Mouse (Mus musculus) megakaryocyte, embryonic 14.5 days (primary cell): ENCODE data around the gene Bfar. TPM values are rescaled to one million over a fixed set of nuclear protein-coding genes. Genes with fewer than 3 reads are reported as not detected.
"Not testable (repeated sequence)": the region's sequence is repeated elsewhere in the genome, so short reads cannot be mapped to it uniquely, and the experiment has no call there.

Experiments
- H3K27me3 ChIP-seq: replicated peaks from 2 replicates; pipeline ENCODE3; 2012; ENCODE audit warnings: inconsistent platforms
- H3K36me3 ChIP-seq: replicated peaks from 2 replicates; pipeline ENCODE3; 2012; ENCODE audit warnings: low read length, inconsistent platforms, mixed read lengths
- H3K4me1 ChIP-seq: 2 replicates; pipeline ENCODE4 v1.6.1; 2012; ENCODE audit warnings: inconsistent platforms
- H3K4me3 ChIP-seq: replicated peaks from 2 replicates; pipeline ENCODE3; 2012; ENCODE audit warnings: moderate library complexity, mild to moderate bottlenecking, inconsistent platforms
- H3K9me3 ChIP-seq: 2 replicates; pipeline ENCODE4 v1.6.1; 2012; ENCODE audit warnings: inconsistent platforms
- FLI1 ChIP-seq: IDR thresholded peaks from 2 replicates; pipeline ENCODE4 v1.6.1; 2012; ENCODE audit warnings: low read length, inconsistent platforms, mixed read lengths
- GATA1 ChIP-seq: IDR thresholded peaks from 3 replicates; pipeline ENCODE4 v1.6.1; 2012; ENCODE audit warnings: mixed read lengths, low read length, inconsistent platforms, borderline replicate concordance
- polyA plus RNA-seq: library from polyadenylated mRNA; stranded (reverse); fragments of >175 nt; gene quantifications from 2 replicates; pipeline ENCODE4 v1.2.3, GENCODE M21; 2012; ENCODE audit warnings: low replicate concordance; ENCODE audit not compliant: insufficient read depth

The Bfar gene
- polyA plus RNA-seq, 1 experiment, result 2.6 TPM

- H3K4me3 ChIP-seq, result peak overlapping the region; percentile 96
- H3K27me3 ChIP-seq, result no peaks in the 10 kb centered on the region
- peaks cover 47% of the 10 kb centered on the region for H3K4me1 ChIP-seq
- H3K36me3 ChIP-seq, result peaks cover 35% of the 10 kb centered on the region
- no peak for TF ChIP-seq GATA1
- no peak for TF ChIP-seq FLI1
- no peaks in the 10 kb centered on the region for H3K9me3 ChIP-seq
These were observed 3.1 kb upstream of the Bfar start for GRCm38 (mm10) chr16:13668402-13669108.

DNA sequence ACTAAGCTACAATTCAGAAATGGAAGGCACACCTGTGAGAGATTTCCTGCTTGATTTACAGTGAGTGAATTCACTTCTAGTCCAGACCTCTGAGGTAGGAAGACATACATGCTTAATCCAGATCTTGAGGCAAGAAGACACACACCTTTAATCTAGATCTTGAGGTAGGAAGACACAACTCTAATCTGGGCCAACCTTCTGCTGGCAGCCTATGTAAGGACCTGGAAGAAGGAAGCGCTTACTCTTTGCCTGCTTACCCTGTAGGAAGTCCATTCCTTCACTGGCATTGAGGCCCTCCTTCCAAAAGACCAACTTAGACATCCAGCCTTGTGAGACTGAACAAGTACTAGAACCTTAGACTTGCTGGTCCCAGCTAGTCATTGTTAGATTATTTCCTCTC is 2.4 kb upstream of the Bfar start:
- Histone ChIP-seq H3K4me3 (no peak overlapping the region), H3K9me3 (no peaks in the 10 kb centered on the region), H3K27me3 (no peaks in the 10 kb centered on the region), H3K36me3 (peaks cover 30% of the 10 kb centered on the region), H3K4me1 (peaks cover 50% of the 10 kb centered on the region)
- TF ChIP-seq FLI1, result no peak
- TF ChIP-seq GATA1, result no peak

- H3K4me1 ChIP-seq, result peaks cover 59% of the 10 kb centered on the region
- H3K9me3 ChIP-seq, H3K27me3 ChIP-seq: not testable (repeated sequence)
- H3K36me3 ChIP-seq, result peaks cover 26% of the 10 kb centered on the region
- peak overlapping the region; percentile 99 for H3K4me3 ChIP-seq
These were observed 762 bp upstream of the Bfar start for GRCm38 (mm10) chr16:13670896-13671295.

GRCm38 (mm10) chr16:13672386-13672898 is 784 bp downstream of the Bfar start:
- peaks cover 34% of the 10 kb centered on the region for H3K36me3 ChIP-seq
- no peaks in the 10 kb centered on the region for H3K9me3 ChIP-seq

GRCm38 (mm10) chr16:13673114-13673513 is 1.5 kb downstream of the Bfar start:
- Histone ChIP-seq H3K4me1 (peaks cover 42% of the 10 kb centered on the region), H3K36me3 (peaks cover 41% of the 10 kb centered on the region), H3K27me3 (no peaks in the 10 kb centered on the region), H3K4me3 (peak overlapping the region; percentile 99), H3K9me3 (no peaks in the 10 kb centered on the region)
- TF ChIP-seq FLI1 (no peak), GATA1 (no peak)

More at GRCm38 (mm10) chr16:13672386-13672898, 784 bp downstream of the Bfar start:
- Histone ChIP-seq H3K4me1 (peaks cover 45% of the 10 kb centered on the region), H3K27me3 (no peaks in the 10 kb centered on the region), H3K4me3 (peak overlapping the region; percentile 99)
- TF ChIP-seq GATA1 (no peak), FLI1 (no peak)

GRCm38 (mm10) chr16:13674511-13674910 is 2.9 kb downstream of the Bfar start:
- peaks cover 32% of the 10 kb centered on the region for H3K4me1 ChIP-seq

DNA sequence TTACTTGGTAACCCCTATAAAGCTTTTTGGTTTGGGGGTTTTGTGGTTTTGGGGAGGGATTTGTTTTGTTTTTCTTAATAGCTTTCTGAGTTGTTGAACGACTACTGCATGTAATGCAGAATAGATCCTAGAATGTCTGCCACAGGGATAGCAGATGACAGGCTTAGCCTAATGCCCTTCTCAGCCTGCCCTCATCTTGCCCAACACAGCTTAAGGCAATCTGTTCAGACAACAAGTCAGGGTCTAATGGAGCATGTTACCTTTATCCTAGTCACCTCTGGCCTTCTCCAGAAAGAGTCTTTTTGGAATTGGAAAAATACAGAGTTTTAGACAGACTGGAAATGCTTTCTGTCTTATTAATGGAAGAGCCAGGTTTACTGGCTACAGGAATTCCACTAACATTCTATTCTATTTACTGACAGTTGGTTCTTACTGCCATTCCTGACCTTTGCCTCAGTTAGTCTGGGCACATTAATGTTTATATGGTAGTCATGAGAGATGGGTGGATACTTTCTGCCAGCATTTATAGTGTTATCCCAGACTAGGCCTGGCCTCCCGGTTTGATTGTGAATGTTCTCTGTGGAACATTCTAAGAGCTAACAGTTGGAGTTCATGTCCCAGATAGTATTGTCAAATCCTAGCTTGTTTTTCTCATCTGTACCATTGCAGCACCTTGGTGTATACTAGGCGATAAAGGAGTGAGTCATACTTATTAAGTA is 7.1 kb downstream of the Bfar start:
- H3K9me3 ChIP-seq, result no peaks in the 10 kb centered on the region
- H3K4me1 ChIP-seq, result peaks cover 23% of the 10 kb centered on the region; the same call in 1 of the 2 replicates
- H3K36me3 ChIP-seq, result peaks cover 71% of the 10 kb centered on the region
- H3K27me3 ChIP-seq, result no peaks in the 10 kb centered on the region
- no peak overlapping the region for H3K4me3 ChIP-seq
- no peak for TF ChIP-seq FLI1
- no peak for TF ChIP-seq GATA1

More at GRCm38 (mm10) chr16:13674511-13674910, 2.9 kb downstream of the Bfar start:
- TF ChIP-seq FLI1 (no peak), GATA1 (no peak)
- Histone ChIP-seq H3K4me3 (no peak overlapping the region), H3K36me3 (peaks cover 48% of the 10 kb centered on the region), H3K9me3 (no peaks in the 10 kb centered on the region), H3K27me3 (no peaks in the 10 kb centered on the region)

- Histone ChIP-seq H3K9me3 (no peaks in the 10 kb centered on the region), H3K36me3 (peaks cover 93% of the 10 kb centered on the region), H3K4me1 (peaks cover 9% of the 10 kb centered on the region), H3K27me3 (no peaks in the 10 kb centered on the region), H3K4me3 (no peak overlapping the region)
- TF ChIP-seq FLI1, result no peak
- TF ChIP-seq GATA1, result no peak
These were observed 27.3 kb downstream of the Bfar start for GRCm38 (mm10) chr16:13698998-13699397.

DNA sequence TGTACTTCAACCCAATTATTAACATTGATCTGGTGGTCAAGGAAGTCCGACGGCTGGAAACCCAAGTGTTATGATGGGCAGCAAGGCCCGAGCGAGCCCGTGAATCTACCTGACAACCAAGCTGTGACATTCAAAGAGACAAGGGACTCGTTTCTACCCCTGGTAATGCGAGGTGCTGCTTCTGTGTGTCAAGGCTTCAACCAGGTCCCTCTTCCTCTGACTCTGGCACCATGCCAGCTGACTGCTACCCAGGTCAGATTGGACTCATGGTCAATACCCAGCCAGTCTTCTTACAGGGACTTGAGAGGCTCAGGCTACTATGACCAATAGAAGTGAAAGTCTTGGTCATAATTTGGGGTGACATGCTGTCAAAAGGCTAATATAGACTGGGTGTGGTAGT is 30.5 kb downstream of the Bfar start:
- no peaks in the 10 kb centered on the region for H3K27me3 ChIP-seq
- H3K4me1 ChIP-seq, result peaks cover 22% of the 10 kb centered on the region
- TF ChIP-seq GATA1 (no peak), FLI1 (no peak)
- H3K4me3 ChIP-seq, result no peak overlapping the region
- no peaks in the 10 kb centered on the region for H3K9me3 ChIP-seq
- peaks cover 79% of the 10 kb centered on the region for H3K36me3 ChIP-seq

DNA sequence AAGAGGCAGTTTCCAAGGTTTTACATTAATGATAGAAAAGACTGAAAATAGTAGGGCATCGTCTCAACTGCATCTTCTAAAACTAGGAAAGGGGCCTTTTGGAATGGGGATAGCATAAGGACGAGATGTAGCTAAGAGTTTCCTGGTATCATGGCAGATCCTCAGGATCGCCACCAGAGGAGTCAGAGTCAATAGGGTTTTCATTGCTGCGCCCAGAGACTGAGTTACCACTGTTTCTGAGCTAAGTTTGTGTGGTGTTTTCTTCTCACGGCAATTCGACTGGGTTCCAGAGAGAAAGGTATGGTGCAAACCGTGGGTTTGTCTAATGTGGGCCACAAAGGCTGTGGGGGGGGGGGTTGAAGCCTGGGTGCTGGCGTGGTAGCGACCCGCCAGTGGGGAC is 33.0 kb downstream of the Bfar start:
- peaks cover 66% of the 10 kb centered on the region for H3K36me3 ChIP-seq
- H3K27me3 ChIP-seq, result no peaks in the 10 kb centered on the region
- H3K9me3 ChIP-seq, result no peaks in the 10 kb centered on the region
- peaks cover 35% of the 10 kb centered on the region for H3K4me1 ChIP-seq
- TF ChIP-seq FLI1 (no peak), GATA1 (no peak)
- H3K4me3 ChIP-seq, result no peak overlapping the region
